Mouse (Mus musculus) heart, postnatal 0 days (tissue): ENCODE measurements around the gene Nrp1.

Experiments used
- CTCF ChIP-seq: IDR thresholded peaks from 2 replicates; pipeline ENCODE4 v1.5.1; 2016; ENCODE audit warnings: antibody characterized with exemption, control low read depth, low read depth
- EP300 ChIP-seq: IDR thresholded peaks from 2 replicates; pipeline ENCODE4 v1.6.1; 2016; ENCODE audit warnings: antibody characterized with exemption, low read depth

GRCm38 (mm10) chr8:128390759-128391158 is 32.4 kb downstream of the Nrp1 start:
- TF ChIP-seq CTCF (no peak), EP300 (no peak)
